Mouse (Mus musculus): ENCODE data around the gene Rufy4.

GRCm38 (mm10) chr1:74151091-74151490 is 25.8 kb downstream of the Rufy4 start:
- TF ChIP-seq POLR2A (IDR thresholded peaks at IDR 0.05; ENCODE audit: borderline replicate concordance, control insufficient read depth, low read depth, low read length) (no peak), CTCF (IDR thresholded peaks at IDR 0.05; ENCODE audit: control insufficient read depth, insufficient read depth, low read length) (no peak)
